Mouse (Mus musculus) embryonic fibroblast, embryonic 13.5 days (primary cell): Measurements from ENCODE around the gene Clip3. TPM values are rescaled to one million over a fixed set of nuclear protein-coding genes. Genes with fewer than 3 reads are reported as not detected.

ENCODE experiments used
- H3K27ac ChIP-seq: 2 replicates; pipeline ENCODE4 v1.5.1; 2012; ENCODE audit warnings: low read length, control low read depth, inconsistent platforms; ENCODE audit not compliant: insufficient read depth
- H3K4me1 ChIP-seq: 2 replicates; pipeline ENCODE4 v1.6.1; 2011; ENCODE audit warnings: low read length; ENCODE audit not compliant: control insufficient read depth, insufficient read depth
- H3K4me3 ChIP-seq: 2 replicates; pipeline ENCODE4 v1.5.1; 2011; ENCODE audit warnings: mild to moderate bottlenecking, control low read depth, low read length; ENCODE audit not compliant: insufficient read depth
- CTCF ChIP-seq: IDR thresholded peaks from 2 replicates; pipeline ENCODE4 v1.5.1; 2011; ENCODE audit warnings: mild to moderate bottlenecking, control low read depth, low read length, moderate library complexity, borderline replicate concordance; ENCODE audit not compliant: insufficient read depth
- POLR2A ChIP-seq: IDR thresholded peaks from 2 replicates; pipeline ENCODE4 v1.6.1; 2011; ENCODE audit warnings: low read depth, mild to moderate bottlenecking, control low read depth, low read length, moderate library complexity
- polyA plus RNA-seq: library from polyadenylated mRNA; stranded (reverse); fragments of >200 nt; gene quantifications from 2 replicates; pipeline ENCODE4 v1.2.4, GENCODE M21; 2011; ENCODE audit warnings: low read depth; ENCODE audit not compliant: missing spikeins, insufficient read length

Clip3 gene
- polyA plus RNA-seq, 1 experiment = 124 TPM

- Histone ChIP-seq H3K4me1 (no peaks in the 10 kb centered on the region), H3K27ac (no peak overlapping the region), H3K4me3 (no peak overlapping the region)
- TF ChIP-seq POLR2A (no peak), CTCF (peak; percentile 68; the same call in 1 of the 2 replicates)
These were observed 44.9 kb downstream of the Clip3 start for GRCm38 (mm10) chr7:30336384-30336783.

GRCm38 (mm10) chr7:30339432-30340109, 48.0 kb downstream of the Clip3 start:
- H3K27ac ChIP-seq = no peak overlapping the region
- TF ChIP-seq POLR2A = no peak
- TF ChIP-seq CTCF = no peak
- H3K4me1 ChIP-seq = no peaks in the 10 kb centered on the region
- no peak overlapping the region for H3K4me3 ChIP-seq

- TF ChIP-seq CTCF (no peak), POLR2A (no peak)
- Histone ChIP-seq H3K4me3 (no peak overlapping the region), H3K27ac (no peak overlapping the region), H3K4me1 (no peaks in the 10 kb centered on the region)
These were observed 55.3 kb downstream of the Clip3 start for GRCm38 (mm10) chr7:30346635-30347379.

- no peak for TF ChIP-seq POLR2A
- peak; percentile 56 for TF ChIP-seq CTCF
- Histone ChIP-seq H3K27ac (no peak overlapping the region), H3K4me3 (no peak overlapping the region), H3K4me1 (no peaks in the 10 kb centered on the region)
These were observed 56.3 kb downstream of the Clip3 start for GRCm38 (mm10) chr7:30347828-30348227.

- no peak overlapping the region for H3K27ac ChIP-seq
- no peaks in the 10 kb centered on the region for H3K4me1 ChIP-seq
- H3K4me3 ChIP-seq = no peak overlapping the region
- TF ChIP-seq CTCF (peak; percentile 37; the same call in 1 of the 2 replicates), POLR2A (no peak)
These were observed 61.8 kb downstream of the Clip3 start for GRCm38 (mm10) chr7:30353279-30353822.

GRCm38 (mm10) chr7:30354059-30354458, 62.5 kb downstream of the Clip3 start:
- Histone ChIP-seq H3K4me1 (no peaks in the 10 kb centered on the region), H3K27ac (no peak overlapping the region), H3K4me3 (no peak overlapping the region)
- TF ChIP-seq CTCF = no peak
- TF ChIP-seq POLR2A = no peak

Other genes starting within 250 kb of the Clip3 start
- gene Zfp14, start 240.3 kb upstream of the Clip3 start, polyA plus RNA-seq = 3.1 and 3.6 TPM in 2 replicates
- 1.8 and 2.8 TPM in 2 replicates for gene Zfp82, start 218.8 kb upstream of the Clip3 start, polyA plus RNA-seq
- gene Gm26920, start 201.3 kb upstream of the Clip3 start, polyA plus RNA-seq = 2.3 and 2.7 TPM in 2 replicates
- 2.7 and 4.8 TPM in 2 replicates for gene Zfp566, start 201.2 kb upstream of the Clip3 start, polyA plus RNA-seq
- 95.0 and 119 TPM in 2 replicates for gene Zfp260, start 197.0 kb upstream of the Clip3 start, polyA plus RNA-seq
- 8.4 and 9.4 TPM in 2 replicates for gene Zfp382, start 169.8 kb upstream of the Clip3 start, polyA plus RNA-seq
- 62.6 and 68.9 TPM in 2 replicates for gene Zfp146, start 122.0 kb upstream of the Clip3 start, polyA plus RNA-seq
- gene Cox7a1, start 107.6 kb upstream of the Clip3 start, polyA plus RNA-seq = not detected in 2 replicates
- gene Capns1, start 92.9 kb upstream of the Clip3 start, polyA plus RNA-seq = 465 and 512 TPM in 2 replicates
- gene Polr2i, start 59.8 kb upstream of the Clip3 start, polyA plus RNA-seq = 52.0 and 53.4 TPM in 2 replicates
- gene Tbcb, start 59.5 kb upstream of the Clip3 start, polyA plus RNA-seq = 83.5 and 90.8 TPM in 2 replicates
- gene Ovol3, start 56.0 kb upstream of the Clip3 start, polyA plus RNA-seq = not detected in 2 replicates
- not detected in 2 replicates for gene Thap8, start 11.6 kb upstream of the Clip3 start, polyA plus RNA-seq
- 7.7 and 8.2 TPM in 2 replicates for gene Wdr62, start 11.3 kb upstream of the Clip3 start, polyA plus RNA-seq
- gene Alkbh6, start 17.0 kb downstream of the Clip3 start, polyA plus RNA-seq = 20.7 and 21.3 TPM in 2 replicates
- 1.5 and 2.6 TPM in 2 replicates for gene Syne4, start 23.1 kb downstream of the Clip3 start, polyA plus RNA-seq
- 0.67 and 0.90 TPM in 2 replicates for gene E130208F15Rik, start 30.0 kb downstream of the Clip3 start, polyA plus RNA-seq
- gene Sdhaf1, start 32.2 kb downstream of the Clip3 start, polyA plus RNA-seq = 6.1 and 6.8 TPM in 2 replicates
- gene Lrfn3, start 71.0 kb downstream of the Clip3 start, polyA plus RNA-seq = 7.5 and 7.6 TPM in 2 replicates
- 7.6 TPM in 1 of 2 replicates, not detected in the other for gene Tyrobp, start 122.0 kb downstream of the Clip3 start, polyA plus RNA-seq
- gene Hcst, start 128.1 kb downstream of the Clip3 start, polyA plus RNA-seq = not detected in 2 replicates
- 0.42 and 1.1 TPM in 2 replicates for gene Nfkbid, start 130.0 kb downstream of the Clip3 start, polyA plus RNA-seq
- gene Aplp1, start 153.8 kb downstream of the Clip3 start, polyA plus RNA-seq = 30.8 and 34.2 TPM in 2 replicates
- gene Kirrel2, start 166.0 kb downstream of the Clip3 start, polyA plus RNA-seq = not detected in 2 replicates
- gene Nphs1, start 166.6 kb downstream of the Clip3 start, polyA plus RNA-seq = not detected in 2 replicates
- not detected in 2 replicates for gene Prodh2, start 201.9 kb downstream of the Clip3 start, polyA plus RNA-seq
- gene Arhgap33, start 243.3 kb downstream of the Clip3 start, polyA plus RNA-seq = 4.3 and 7.1 TPM in 2 replicates